Comparison of ENCODE assay signal across 8 mouse cellular contexts in the genomic region with DNA sequence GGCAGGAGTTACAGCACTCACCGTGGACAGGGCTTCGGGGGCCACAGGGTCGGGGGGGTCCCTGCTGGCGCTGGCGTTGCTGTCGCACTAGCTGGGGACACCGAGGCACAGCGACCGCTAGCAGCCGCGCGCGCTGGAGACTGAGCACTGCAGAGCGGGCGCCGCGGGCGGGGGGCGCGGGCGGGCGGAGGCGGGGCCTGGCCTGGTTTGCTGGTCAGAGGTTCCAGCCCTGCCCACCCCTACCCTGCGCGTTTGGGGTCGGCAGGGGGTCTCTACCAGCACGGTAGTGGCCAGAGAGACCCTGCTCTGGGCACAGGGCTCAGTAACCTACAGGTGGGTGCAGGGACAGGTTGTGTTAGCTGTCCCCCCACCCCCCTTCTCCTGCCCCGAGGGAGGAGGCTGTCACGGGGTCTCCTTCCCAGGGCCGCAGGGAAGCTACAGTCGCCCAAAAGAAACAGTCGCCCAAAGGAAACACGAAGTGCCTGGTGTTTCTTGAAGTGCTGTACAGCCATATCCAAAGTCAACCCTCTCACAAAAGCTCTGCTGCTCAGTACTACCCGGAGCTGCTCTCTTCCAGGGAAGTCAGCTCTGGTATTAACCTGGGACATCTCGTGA. TPM values are rescaled to one million over a fixed set of nuclear protein-coding genes. Genes with fewer than 3 reads are reported as not detected.
DNase-seq lines count a peak whose midpoint lies in the region; ATAC-seq and TF ChIP-seq lines count a peak whose summit lies in the region.

A gene (minus strand): TSS at position 225 of the 615 bp plus-strand sequence.

- H3K27me3 ChIP-seq in heart, embryonic 13.5 days (replicated peaks) = peaks cover 61% of the 10 kb centered on the region
- peaks cover 40% of the 10 kb centered on the region for H3K27me3 ChIP-seq in forebrain, embryonic 13.5 days
- H3K27me3 ChIP-seq in limb, embryonic 12.5 days = peaks cover 61% of the 10 kb centered on the region
- H3K27me3 ChIP-seq in neural tube, embryonic 11.5 days (ENCODE audit: control insufficient read depth, insufficient read depth, low read length) = peaks cover 17% of the 10 kb centered on the region

- peak within 1 kb of the TSS; percentile 80 for H3K4me2 ChIP-seq in heart, embryonic 13.5 days
- peak within 1 kb of the TSS; percentile 61 for H3K4me2 ChIP-seq in forebrain, embryonic 13.5 days
- peak within 1 kb of the TSS; percentile 72 for H3K4me2 ChIP-seq in limb, embryonic 12.5 days
- peak within 1 kb of the TSS; percentile 42 for H3K4me2 ChIP-seq in neural tube, embryonic 11.5 days (ENCODE audit: low read depth)

- DNase-seq in heart, postnatal 14 days = no peak
- DNase-seq in ES-E14 (ENCODE audit: low read depth, low spot score) = no peak
- DNase-seq in neural tube, embryonic 11.5 days (ENCODE audit: low spot score) = peak; percentile 23
- DNase-seq in gastrocnemius, postnatal 36 days = no peak

- H3K27ac ChIP-seq in heart, embryonic 13.5 days (replicated peaks) = no peak within 1 kb of the TSS
- H3K27ac ChIP-seq in ES-E14 (ENCODE audit: insufficient read depth, low read depth, low read length, poor library complexity, severe bottlenecking) = no peak within 1 kb of the TSS
- H3K27ac ChIP-seq in forebrain, embryonic 13.5 days = no peak within 1 kb of the TSS
- no peak within 1 kb of the TSS for H3K27ac ChIP-seq in limb, embryonic 12.5 days
- no peak within 1 kb of the TSS for H3K27ac ChIP-seq in neural tube, embryonic 11.5 days (ENCODE audit: low read depth, low read length)

- H3K4me1 ChIP-seq in heart, embryonic 13.5 days = peaks cover 13% of the 10 kb centered on the region
- peaks cover 0 to 9% of the 10 kb centered on the region in 2 experiments; a peak in 1 of 4 replicates for H3K4me1 ChIP-seq in ES-E14 (ENCODE audit: control insufficient read depth in 2 of 2, insufficient read depth in 2 of 2, low read length in 2 of 2, poor library complexity in 1 of 2)
- H3K4me1 ChIP-seq in forebrain, embryonic 13.5 days = peaks cover 42% of the 10 kb centered on the region
- peaks cover 24% of the 10 kb centered on the region for H3K4me1 ChIP-seq in limb, embryonic 12.5 days (replicated peaks)
- peaks cover 18% of the 10 kb centered on the region for H3K4me1 ChIP-seq in neural tube, embryonic 11.5 days (ENCODE audit: control insufficient read depth, insufficient read depth, low read length)

- WGBS in heart, embryonic 13.5 days = 4% methylated on average over 35 of the region's 35 CpGs
- 6% methylated on average over 24 of the region's 35 CpGs for WGBS in forebrain, embryonic 13.5 days
- WGBS in limb, embryonic 12.5 days = 5% methylated on average over 31 of the region's 35 CpGs
- 5% methylated on average over 31 of the region's 35 CpGs for WGBS in neural tube, embryonic 11.5 days

- ATAC-seq in heart, embryonic 13.5 days (ENCODE audit: extremely low read depth, insufficient number of reproducible peaks, low FRiP score, low TSS enrichment) = no peak
- ATAC-seq in forebrain, embryonic 13.5 days = peak; percentile 36; the same call in 1 of the 2 replicates
- ATAC-seq in limb, embryonic 12.5 days (ENCODE audit: insufficient number of reproducible peaks, insufficient read depth, low FRiP score, low TSS enrichment, low read depth) = peak; percentile 39
- ATAC-seq in neural tube, embryonic 11.5 days (ENCODE audit: insufficient read depth, low FRiP score, low TSS enrichment) = peak; percentile 70
- no peak for ATAC-seq in erythroid progenitor cell, adult 5-6 weeks (replicated peaks; ENCODE audit: low FRiP score, poor library complexity, severe bottlenecking)

- no peaks in the 10 kb centered on the region for H3K9me3 ChIP-seq in heart, embryonic 13.5 days
- H3K9me3 ChIP-seq in ES-E14 (ENCODE audit: control insufficient read depth, insufficient read depth, low read depth, low read length) = no peaks in the 10 kb centered on the region
- no peaks in the 10 kb centered on the region for H3K9me3 ChIP-seq in forebrain, embryonic 13.5 days (replicated peaks)
- no peaks in the 10 kb centered on the region for H3K9me3 ChIP-seq in limb, embryonic 12.5 days
- H3K9me3 ChIP-seq in neural tube, embryonic 11.5 days (ENCODE audit: control insufficient read depth, low read length) = no peaks in the 10 kb centered on the region

- H3K36me3 ChIP-seq in heart, embryonic 13.5 days = peaks cover 26% of the 10 kb centered on the region
- H3K36me3 ChIP-seq in ES-E14 (ENCODE audit: control insufficient read depth, insufficient read depth, low read length, poor library complexity, severe bottlenecking) = peaks cover 7% of the 10 kb centered on the region; the same call in 1 of the 2 replicates
- H3K36me3 ChIP-seq in forebrain, embryonic 13.5 days (ENCODE audit: poor library complexity, severe bottlenecking) = peaks cover 19% of the 10 kb centered on the region
- peaks cover 21% of the 10 kb centered on the region for H3K36me3 ChIP-seq in limb, embryonic 12.5 days
- no peaks in the 10 kb centered on the region for H3K36me3 ChIP-seq in neural tube, embryonic 11.5 days (ENCODE audit: control insufficient read depth, insufficient read depth, low read length)

- intact Hi-C loops in heart, postnatal 14 days (cut with DNase I) = no loop called here
- intact Hi-C loops in gastrocnemius, postnatal 36 days (cut with DNase I) = no loop called here

- H3K4me3 ChIP-seq in heart, embryonic 13.5 days = peak within 1 kb of the TSS; percentile 52
- H3K4me3 ChIP-seq in ES-E14 (ENCODE audit: insufficient read depth in 1 of 2, low read depth in 1 of 2, low read length in 2 of 2, poor library complexity in 1 of 2, severe bottlenecking in 1 of 2) = peak within 1 kb of the TSS; percentile 60 to 69
- peak within 1 kb of the TSS; percentile 33 for H3K4me3 ChIP-seq in forebrain, embryonic 13.5 days
- peak within 1 kb of the TSS; percentile 40 for H3K4me3 ChIP-seq in limb, embryonic 12.5 days (replicated peaks)
- H3K4me3 ChIP-seq in neural tube, embryonic 11.5 days (ENCODE audit: low read depth, low read length) = peak within 1 kb of the TSS; percentile 27

- H3K9ac ChIP-seq in heart, embryonic 13.5 days = peak within 1 kb of the TSS; percentile 70
- H3K9ac ChIP-seq in ES-E14 (ENCODE audit: insufficient read depth, low read depth, low read length, poor library complexity, severe bottlenecking) = peak within 1 kb of the TSS; percentile 43; the same call in 1 of the 2 replicates
- peak within 1 kb of the TSS; percentile 45 for H3K9ac ChIP-seq in forebrain, embryonic 13.5 days
- H3K9ac ChIP-seq in limb, embryonic 12.5 days (replicated peaks) = peak within 1 kb of the TSS; percentile 53
- H3K9ac ChIP-seq in neural tube, embryonic 11.5 days (ENCODE audit: low read length) = peak within 1 kb of the TSS; percentile 37; the same call in 1 of the 2 replicates

- in situ Hi-C loops in ES-E14 (cut with MboI; ENCODE audit: low sequenced_read_pairs in 2 of 2, unreplicated experiment in 2 of 2) = no loop called here

TF ChIP-seq in ES-E14, 5 proteins besides CTCF, POLR2A, EP300 and RAD21:
- TF ChIP-seq ZNF384 (IDR thresholded peaks at IDR 0.05; ENCODE audit: low read depth, low read length) = no peak
- TF ChIP-seq ZC3H11A (IDR thresholded peaks at IDR 0.05; ENCODE audit: borderline replicate concordance, low read depth, low read length) = no peak
- TF ChIP-seq CHD2 (IDR thresholded peaks at IDR 0.05; ENCODE audit: low read depth, low read length) = no peak
- TF ChIP-seq HCFC1 (IDR thresholded peaks at IDR 0.05; ENCODE audit: borderline replicate concordance, insufficient read depth, low read length) = no peak
- TF ChIP-seq MAFK (IDR thresholded peaks at IDR 0.05; ENCODE audit: insufficient read depth, low read depth, low read length) = no peak

RNA-seq across cellular contexts. Expression of the gene that starts here (rescaled TPM):
- 0.57 and 0.69 TPM in 2 replicates for polyA plus RNA-seq in heart, embryonic 13.5 days (2015; fragmentation: Nextera tagmentation; extraction: Ambion mirVana)
- under 1 TPM; 0.17 to 0.63 TPM for total RNA-seq in heart, postnatal 14 days (2021)
- total RNA-seq in ES-E14 (2012; rRNA removed) = 1.4 and 1.9 TPM in 2 replicates
- polyA plus RNA-seq in forebrain, embryonic 13.5 days (2015; fragmentation: Nextera tagmentation; extraction: Ambion mirVana) = 3.6 and 5.2 TPM in 2 replicates
- polyA plus RNA-seq in limb, embryonic 12.5 days (2016; fragmentation: Nextera tagmentation; extraction: Ambion mirVana) = 1.6 and 2.5 TPM in 2 replicates
- 1.4 and 1.8 TPM in 2 replicates for polyA plus RNA-seq in neural tube, embryonic 11.5 days (2014; fragmentation: Nextera tagmentation; extraction: Ambion mirVana)
- not detected in 2 replicates for total RNA-seq in erythroid progenitor cell, adult 5-6 weeks (2015; ENCODE audit: low replicate concordance)
- not detected in 2 replicates for total RNA-seq in erythroid progenitor cell, adult 5-6 weeks (2017; ENCODE audit: low replicate concordance)
- not detected for total RNA-seq in gastrocnemius, postnatal 36 days (2021)

Comparison
In these comparisons a context has a peak if more than half of its experiments do, and no peak if none do; other contexts are left out.
1. ATAC-seq: peak in forebrain, embryonic 13.5 days (single experiment), limb, embryonic 12.5 days (single experiment) and neural tube, embryonic 11.5 days (single experiment); none in heart, embryonic 13.5 days (single experiment) and erythroid progenitor cell, adult 5-6 weeks (single experiment).
2. Peak in every context shown above with its lines, with median percentiles within 50 percentile points of each other: H3K4me2 ChIP-seq, H3K4me3 ChIP-seq and H3K9ac ChIP-seq.